Mouse (Mus musculus): Measurements from ENCODE around the gene Cyth3. TPM values are rescaled to one million over a fixed set of nuclear protein-coding genes. Genes with fewer than 3 reads are reported as not detected.

The Cyth3 gene
- total RNA-seq, 2 experiments from 2014 or later: 94.7 to 124 TPM

GRCm38 (mm10) chr5:143632674-143633557 is 10.7 kb downstream of the Cyth3 start:
- ATAC-seq (replicated peaks; ENCODE audit: low FRiP score, low TSS enrichment, poor library complexity, severe bottlenecking): no peak

GRCm38 (mm10) chr5:143633558-143633871 is 11.3 kb downstream of the Cyth3 start:
- ATAC-seq (replicated peaks; ENCODE audit: low FRiP score, low TSS enrichment, poor library complexity, severe bottlenecking): peak; percentile 81

- ATAC-seq (replicated peaks; ENCODE audit: low FRiP score, low TSS enrichment, poor library complexity, severe bottlenecking): no peak
Measured at GRCm38 (mm10) chr5:143633877-143634276, 11.6 kb downstream of the Cyth3 start.

GRCm38 (mm10) chr5:143634550-143635112 is 12.4 kb downstream of the Cyth3 start:
- no peak for ATAC-seq (replicated peaks; ENCODE audit: low FRiP score, low TSS enrichment, poor library complexity, severe bottlenecking)

- ATAC-seq (replicated peaks; ENCODE audit: low FRiP score, low TSS enrichment, poor library complexity, severe bottlenecking): no peak
Measured at GRCm38 (mm10) chr5:143635358-143635757, 13.1 kb downstream of the Cyth3 start.

GRCm38 (mm10) chr5:143636173-143636572 is 13.9 kb downstream of the Cyth3 start:
- ATAC-seq (replicated peaks; ENCODE audit: low FRiP score, low TSS enrichment, poor library complexity, severe bottlenecking): no peak

- no peak for ATAC-seq (replicated peaks; ENCODE audit: low FRiP score, low TSS enrichment, poor library complexity, severe bottlenecking)
Measured at GRCm38 (mm10) chr5:143637832-143638420, 15.7 kb downstream of the Cyth3 start.

- ATAC-seq (replicated peaks; ENCODE audit: low FRiP score, low TSS enrichment, poor library complexity, severe bottlenecking): peak; percentile 41; the same call in 1 of the 2 replicates
Measured at GRCm38 (mm10) chr5:143638516-143639270, 16.4 kb downstream of the Cyth3 start.

- no peak for ATAC-seq (replicated peaks; ENCODE audit: low FRiP score, low TSS enrichment, poor library complexity, severe bottlenecking)
Measured at GRCm38 (mm10) chr5:143639329-143639728, 17.1 kb downstream of the Cyth3 start.

- peak; percentile 94 for ATAC-seq (replicated peaks; ENCODE audit: low FRiP score, low TSS enrichment, poor library complexity, severe bottlenecking)
Measured at GRCm38 (mm10) chr5:143639810-143640209, 17.6 kb downstream of the Cyth3 start.

GRCm38 (mm10) chr5:143641503-143641902 is 19.3 kb downstream of the Cyth3 start:
- ATAC-seq (replicated peaks; ENCODE audit: low FRiP score, low TSS enrichment, poor library complexity, severe bottlenecking): no peak

- no peak for ATAC-seq (replicated peaks; ENCODE audit: low FRiP score, low TSS enrichment, poor library complexity, severe bottlenecking)
Measured at GRCm38 (mm10) chr5:143642262-143642831, 20.1 kb downstream of the Cyth3 start.

- ATAC-seq (replicated peaks; ENCODE audit: low FRiP score, low TSS enrichment, poor library complexity, severe bottlenecking): no peak
Measured at GRCm38 (mm10) chr5:143645976-143646375, 23.7 kb downstream of the Cyth3 start.

- ATAC-seq (replicated peaks; ENCODE audit: low FRiP score, low TSS enrichment, poor library complexity, severe bottlenecking): peak; percentile 59
Measured at GRCm38 (mm10) chr5:143647412-143647811, 25.2 kb downstream of the Cyth3 start.

GRCm38 (mm10) chr5:143648058-143648457 is 25.8 kb downstream of the Cyth3 start:
- ATAC-seq (replicated peaks; ENCODE audit: low FRiP score, low TSS enrichment, poor library complexity, severe bottlenecking): peak; percentile 69

- no peak for ATAC-seq (replicated peaks; ENCODE audit: low FRiP score, low TSS enrichment, poor library complexity, severe bottlenecking)
Measured at GRCm38 (mm10) chr5:143649168-143649567, 26.9 kb downstream of the Cyth3 start.

GRCm38 (mm10) chr5:143651855-143652631 is 29.8 kb downstream of the Cyth3 start:
- ATAC-seq (replicated peaks; ENCODE audit: low FRiP score, low TSS enrichment, poor library complexity, severe bottlenecking): no peak

GRCm38 (mm10) chr5:143653497-143653896 is 31.2 kb downstream of the Cyth3 start:
- ATAC-seq (replicated peaks; ENCODE audit: low FRiP score, low TSS enrichment, poor library complexity, severe bottlenecking): no peak

Measured in megakaryocyte-erythroid progenitor cell, adult 5-6 weeks (primary cell).